8 mouse cellular contexts compared by ENCODE assay signal in the genomic region with DNA sequence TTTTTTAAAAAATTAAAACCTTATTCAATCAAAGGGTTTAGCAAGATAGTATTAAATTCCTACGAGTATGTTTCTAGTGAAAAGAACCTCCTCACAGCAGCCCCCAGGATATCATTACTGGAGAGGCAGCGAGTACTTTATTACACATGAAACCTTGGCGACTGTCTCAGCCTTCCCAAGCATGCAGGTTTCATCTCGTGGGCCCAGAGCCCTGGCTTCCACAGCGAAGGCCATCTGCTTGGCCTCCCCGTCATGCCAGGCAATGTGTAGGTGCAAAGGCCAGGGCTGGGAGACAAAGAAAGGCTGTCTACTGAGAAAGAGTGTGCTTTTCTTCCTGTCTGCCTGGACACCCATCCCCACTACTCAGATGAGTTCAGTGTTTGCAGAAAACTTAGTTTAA.
DNase-seq lines count a peak whose midpoint lies in the region; ATAC-seq and TF ChIP-seq lines count a peak whose summit lies in the region.
"Had no signal": no experiment of that assay in that cellular context is flagged by ENCODE, and none has a peak within 500 bp of the region (broad histone marks: within the 10 kb centered on the region; RNA-seq: fewer than 3 reads in every experiment).

No protein-coding gene starts in this region.

- peak; percentile 66 for ATAC-seq in kidney, embryonic 14.5 days (ENCODE audit: low FRiP score, low TSS enrichment)
- peak; percentile 77 for ATAC-seq in neural tube, embryonic 12.5 days (ENCODE audit: low FRiP score, low read depth)
- ATAC-seq in liver, postnatal 0 days: no peak

- H3K4me1 ChIP-seq in kidney, embryonic 14.5 days (ENCODE audit: control insufficient read depth, insufficient read depth, low read length): peaks cover 21% of the 10 kb centered on the region
- peaks cover 37% of the 10 kb centered on the region for H3K4me1 ChIP-seq in neural tube, embryonic 12.5 days
- no peaks in the 10 kb centered on the region for H3K4me1 ChIP-seq in liver, postnatal 0 days (ENCODE audit: insufficient read depth)

- peak; percentile 96 for DNase-seq in brain, adult 2 months (ENCODE audit: low read depth, low spot score)
- DNase-seq in cerebellum, postnatal 10 days: peak; percentile 88 to 94
- peak; percentile 43 for DNase-seq in gastrocnemius, postnatal 14 days
- no peak for DNase-seq in liver, postnatal 0 days
- no peak for DNase-seq in left cerebral cortex, postnatal 10 days (ENCODE audit: extremely low spot score in 1 of 2, low spot score in 2 of 2)

- H3K36me3 ChIP-seq in kidney, embryonic 14.5 days (ENCODE audit: control insufficient read depth, insufficient read depth, low read length): peaks cover 28% of the 10 kb centered on the region; the same call in 1 of the 2 replicates
- H3K36me3 ChIP-seq in neural tube, embryonic 12.5 days: peaks cover 15% of the 10 kb centered on the region
- H3K36me3 ChIP-seq in liver, postnatal 0 days (replicated peaks; ENCODE audit: insufficient read depth, low read length): no peaks in the 10 kb centered on the region

- 27% methylated on average over 6 of the region's 6 CpGs for WGBS in kidney, embryonic 14.5 days
- WGBS in neural tube, embryonic 12.5 days: 8% methylated on average over 6 of the region's 6 CpGs
- 70% methylated on average over 6 of the region's 6 CpGs for WGBS in liver, postnatal 0 days (ENCODE audit: insufficient replicate concordance)

- TF ChIP-seq EP300 in liver, postnatal 0 days (IDR thresholded peaks at IDR 0.05; ENCODE audit: low read depth): no peak

- H3K27ac ChIP-seq in kidney, embryonic 14.5 days (ENCODE audit: low read depth, low read length): peak overlapping the region; percentile 74; the same call in 1 of the 2 replicates
- peak overlapping the region; percentile 90 for H3K27ac ChIP-seq in neural tube, embryonic 12.5 days
- H3K27ac ChIP-seq in liver, postnatal 0 days (ENCODE audit: low read depth): no peak overlapping the region
- H3K27ac ChIP-seq: liver, embryonic 14.5 days had no signal

- H3K9ac ChIP-seq in kidney, embryonic 14.5 days (ENCODE audit: low read depth, low read length): no peak overlapping the region
- peak overlapping the region; percentile 26; the same call in 1 of the 2 replicates for H3K9ac ChIP-seq in neural tube, embryonic 12.5 days
- H3K9ac ChIP-seq in liver, postnatal 0 days (replicated peaks): no peak overlapping the region
- H3K9ac ChIP-seq: liver, embryonic 14.5 days had no signal

- intact Hi-C loops in gastrocnemius, postnatal 14 days (cut with DNase I; ENCODE audit: low total_unique reads): no loop called here
- intact Hi-C loops in left cerebral cortex, postnatal 10 days (cut with DNase I): no loop called here

- peak overlapping the region; percentile 31; the same call in 1 of the 2 replicates for H3K4me2 ChIP-seq in kidney, embryonic 14.5 days (replicated peaks; ENCODE audit: low read depth, low read length)
- H3K4me2 ChIP-seq in neural tube, embryonic 12.5 days (replicated peaks): peak overlapping the region; percentile 32
- H3K4me2 ChIP-seq in liver, postnatal 0 days (ENCODE audit: low read depth, low read length): no peak overlapping the region

- H3K4me3 ChIP-seq in kidney, embryonic 14.5 days (ENCODE audit: low read length): no peak overlapping the region
- no peak overlapping the region for H3K4me3 ChIP-seq in neural tube, embryonic 12.5 days
- no peak overlapping the region for H3K4me3 ChIP-seq in liver, postnatal 0 days (ENCODE audit: low read depth, low read length)

- no peak for TF ChIP-seq CTCF in liver, postnatal 0 days (IDR thresholded peaks at IDR 0.05; ENCODE audit: low read depth)

- no peaks in the 10 kb centered on the region for H3K9me3 ChIP-seq in kidney, embryonic 14.5 days (ENCODE audit: control insufficient read depth, low read length)
- H3K9me3 ChIP-seq in neural tube, embryonic 12.5 days: no peaks in the 10 kb centered on the region
- H3K9me3 ChIP-seq in liver, postnatal 0 days (ENCODE audit: low read length): no peaks in the 10 kb centered on the region

- H3K27me3 ChIP-seq in kidney, embryonic 14.5 days (ENCODE audit: control insufficient read depth, insufficient read depth, low read length): no peaks in the 10 kb centered on the region
- H3K27me3 ChIP-seq in neural tube, embryonic 12.5 days (replicated peaks): no peaks in the 10 kb centered on the region
- no peaks in the 10 kb centered on the region for H3K27me3 ChIP-seq in liver, postnatal 0 days (ENCODE audit: insufficient read depth, low read length)

Comparison
In these comparisons a context has a peak if more than half of its experiments do, and no peak if none do; other contexts are left out.
1. DNase-seq: peak in brain, adult 2 months (single experiment), cerebellum, postnatal 10 days (2 of 2) and gastrocnemius, postnatal 14 days (single experiment); none in liver, postnatal 0 days (single experiment) and left cerebral cortex, postnatal 10 days (0 of 2).